Mouse (Mus musculus) ES-E14 (cell line): ENCODE measurements around the gene Dct. TPM values are rescaled to one million over a fixed set of nuclear protein-coding genes. Genes with fewer than 3 reads are reported as not detected.

Experiments used
- DNase-seq: peaks from one replicate; pipeline ENCODE4 v3.0.0-alpha.2; 2013; ENCODE audit warnings: low read depth, low spot score
- H3K27ac ChIP-seq: 2 replicates; pipeline ENCODE4 v1.5.1; 2012; ENCODE audit warnings: low read depth, mild to moderate bottlenecking, low read length, moderate library complexity, mixed read lengths; ENCODE audit not compliant: poor library complexity, insufficient read depth, severe bottlenecking
- H3K36me3 ChIP-seq: 2 replicates; pipeline ENCODE4 v1.6.1; 2012; ENCODE audit warnings: mild to moderate bottlenecking, low read length, moderate library complexity, mixed read lengths; ENCODE audit not compliant: control insufficient read depth, poor library complexity, insufficient read depth, severe bottlenecking
- H3K4me1 ChIP-seq, 2 experiments: fragments of 150-350 bp in 1 of 2; sonication (generic) in 1 of 2; 2 replicates each; pipeline ENCODE4 v1.6.1; 2012; ENCODE audit warnings: low read length in 2 of 2, mild to moderate bottlenecking in 1 of 2, mixed read lengths in 1 of 2; ENCODE audit not compliant: control insufficient read depth in 2 of 2, insufficient read depth in 2 of 2, poor library complexity in 1 of 2
- H3K4me3 ChIP-seq, 2 experiments: fragments of 150-350 bp in 1 of 2; sonication (generic) in 1 of 2; 2 replicates each; pipeline ENCODE4 v1.5.1; 2012; ENCODE audit warnings: low read length in 2 of 2, low read depth in 1 of 2, mild to moderate bottlenecking in 1 of 2, mixed read lengths in 1 of 2; ENCODE audit not compliant: insufficient read depth in 1 of 2, poor library complexity in 1 of 2, severe bottlenecking in 1 of 2
- H3K9ac ChIP-seq: 2 replicates; pipeline ENCODE4 v1.6.1; 2012; ENCODE audit warnings: low read depth, mild to moderate bottlenecking, low read length, mixed read lengths; ENCODE audit not compliant: poor library complexity, insufficient read depth, severe bottlenecking
- H3K9me3 ChIP-seq: fragments of 150-350 bp; sonication (generic); 2 replicates; pipeline ENCODE4 v1.6.1; 2012; ENCODE audit warnings: low read depth, mild to moderate bottlenecking, low read length; ENCODE audit not compliant: control insufficient read depth, insufficient read depth
- CHD2 ChIP-seq: IDR thresholded peaks from 2 replicates; pipeline ENCODE4 v1.6.1; 2014; ENCODE audit warnings: mild to moderate bottlenecking, low read depth, low read length, inconsistent platforms
- HCFC1 ChIP-seq: IDR thresholded peaks from 2 replicates; pipeline ENCODE4 v1.6.1; 2012; ENCODE audit warnings: low read length, inconsistent platforms, borderline replicate concordance; ENCODE audit not compliant: insufficient read depth
- MAFK ChIP-seq: IDR thresholded peaks from 2 replicates; pipeline ENCODE4 v1.6.1; 2014; ENCODE audit warnings: mild to moderate bottlenecking, low read depth, low read length, inconsistent platforms; ENCODE audit not compliant: insufficient read depth
- ZC3H11A ChIP-seq: IDR thresholded peaks from 2 replicates; pipeline ENCODE4 v1.6.1; 2012; ENCODE audit warnings: low read depth, mild to moderate bottlenecking, inconsistent platforms, low read length, borderline replicate concordance
- ZNF384 ChIP-seq: IDR thresholded peaks from 2 replicates; pipeline ENCODE4 v1.6.1; 2012; ENCODE audit warnings: low read depth, low read length, inconsistent platforms
- in situ Hi-C, 2 experiments: fragments of 600-800 bp; cut with MboI; formaldehyde crosslinking; loops; one replicate each; pipeline ENCODE4 v1.15.1; 2025; ENCODE audit warnings: low sequenced_read_pairs in 2 of 2, inconsistent platforms in 1 of 2; ENCODE audit not compliant: unreplicated experiment in 2 of 2
- total RNA-seq: library from RNA; depleted of rRNA; stranded (reverse); fragments of 300-350 nt; gene quantifications from 2 replicates; pipeline ENCODE4 v1.2.3, GENCODE M21; 2012; rRNA removed

The Dct gene
- total RNA-seq, 1 experiment = 0.45 TPM

DNA sequence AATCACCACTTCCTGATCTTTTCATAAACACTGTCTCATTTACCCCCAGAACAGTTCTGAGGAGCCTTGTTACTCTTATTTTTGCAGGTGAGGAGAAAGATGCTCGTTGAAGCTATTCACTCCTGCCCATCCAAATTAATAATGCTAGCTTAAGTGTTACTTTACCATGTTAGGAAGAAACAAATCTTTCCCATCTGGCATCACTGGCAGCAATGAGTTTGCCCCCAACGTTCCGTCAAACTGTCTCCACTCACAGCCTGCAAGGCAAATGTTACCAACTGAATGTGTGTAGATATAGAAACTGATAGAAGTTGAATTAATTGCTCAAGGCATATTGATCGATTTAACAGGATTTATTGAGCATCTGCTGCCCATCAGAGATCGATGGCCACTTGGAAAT is 79.5 kb downstream of the Dct start:
- H3K9ac ChIP-seq = no peak overlapping the region
- H3K27ac ChIP-seq = no peak overlapping the region
- in situ Hi-C loops = no loop called here
- TF ChIP-seq HCFC1 (no peak), CHD2 (no peak), ZNF384 (no peak), MAFK (no peak), ZC3H11A (no peak)
- H3K9me3 ChIP-seq = no peaks in the 10 kb centered on the region
- no peak overlapping the region for H3K4me3 ChIP-seq
- no peaks in the 10 kb centered on the region for H3K36me3 ChIP-seq
- H3K4me1 ChIP-seq = no peaks in the 10 kb centered on the region
- no peak for DNase-seq

Other genes with a start within 250 kb of the Dct start
- gene Tgds, start 80.5 kb upstream of the Dct start, total RNA-seq = 3.4 and 5.0 TPM in 2 replicates
- gene Gpr180, start 84.9 kb upstream of the Dct start, total RNA-seq = 18.2 and 33.7 TPM in 2 replicates
- gene Sox21, start 184.8 kb upstream of the Dct start, total RNA-seq = 0.94 and 1.8 TPM in 2 replicates
- not detected in 2 replicates for gene Gm9376, start 214.7 kb upstream of the Dct start, total RNA-seq